Mouse (Mus musculus) hindbrain, embryonic 13.5 days (tissue): ENCODE data around the gene Vsir. TPM values are rescaled to one million over a fixed set of nuclear protein-coding genes. Genes with fewer than 3 reads are reported as not detected.

Experiments used
- ATAC-seq: fragments of 200-750 bp; cut with Nextera tagmentation; 2 replicates; pipeline ENCODE4 v1.8.0; 2017; ENCODE audit warnings: moderate TSS enrichment; ENCODE audit not compliant: low FRiP score
- H3K27ac ChIP-seq: fragments of 300-500 bp; sonication (generic); 2 replicates; pipeline ENCODE4 v1.5.1; 2015; ENCODE audit warnings: inconsistent platforms, mild to moderate bottlenecking, moderate library complexity
- H3K27me3 ChIP-seq: fragments of 300-500 bp; sonication (generic); 2 replicates; pipeline ENCODE4 v1.6.1; 2015; ENCODE audit warnings: mild to moderate bottlenecking, inconsistent platforms
- H3K36me3 ChIP-seq: fragments of 300-500 bp; sonication (generic); 2 replicates; pipeline ENCODE4 v1.6.1; 2015; ENCODE audit warnings: mild to moderate bottlenecking, inconsistent platforms
- H3K4me1 ChIP-seq: fragments of 300-500 bp; sonication (generic); replicated peaks from 2 replicates; pipeline ENCODE4 v1.6.1; 2015; ENCODE audit warnings: inconsistent platforms
- H3K4me2 ChIP-seq: fragments of 300-500 bp; sonication (generic); 2 replicates; pipeline ENCODE4 v1.6.1; 2015; ENCODE audit warnings: inconsistent platforms, mild to moderate bottlenecking, moderate library complexity
- H3K4me3 ChIP-seq: fragments of 300-500 bp; sonication (generic); 2 replicates; pipeline ENCODE4 v1.5.1; 2015; ENCODE audit warnings: mild to moderate bottlenecking, inconsistent platforms
- H3K9ac ChIP-seq: fragments of 300-500 bp; sonication (generic); 2 replicates; pipeline ENCODE4 v1.6.1; 2015; ENCODE audit warnings: mild to moderate bottlenecking, inconsistent platforms
- H3K9me3 ChIP-seq: fragments of 300-500 bp; sonication (generic); 2 replicates; pipeline ENCODE4 v1.6.1; 2016; ENCODE audit warnings: inconsistent platforms
- WGBS: fragments of 180-500 bp; shearing (Covaris S2); methylation state at CpG from one replicate; pipeline ENCODE4 v1.1.7; 2015; 5-methylcytosine and 5-hydroxymethylcytosine counted together
- polyA plus RNA-seq: library from polyadenylated mRNA; unstranded; fragments of >200 nt; fragmentation: Nextera tagmentation; extraction: Ambion mirVana; gene quantifications from 2 replicates; pipeline ENCODE4 v1.2.1, GENCODE M21; 2015

The Vsir gene
- polyA plus RNA-seq, 1 experiment from 2014 or later = 2.2 TPM

- H3K9me3 ChIP-seq = no peaks in the 10 kb centered on the region
- H3K4me1 ChIP-seq = peaks cover 32% of the 10 kb centered on the region
- no peaks in the 10 kb centered on the region for H3K27me3 ChIP-seq
- no peak overlapping the region for H3K4me3 ChIP-seq
- no peak for ATAC-seq
- no peaks in the 10 kb centered on the region for H3K36me3 ChIP-seq
- H3K9ac ChIP-seq = no peak overlapping the region
- no peak overlapping the region for H3K4me2 ChIP-seq
- 91% methylated on average over 4 of the region's 4 CpGs for whole genome bisulfite sequencing
- H3K27ac ChIP-seq = no peak overlapping the region
Observed at GRCm38 (mm10) chr10:60357441-60357840, 10.8 kb downstream of the Vsir start.

DNA sequence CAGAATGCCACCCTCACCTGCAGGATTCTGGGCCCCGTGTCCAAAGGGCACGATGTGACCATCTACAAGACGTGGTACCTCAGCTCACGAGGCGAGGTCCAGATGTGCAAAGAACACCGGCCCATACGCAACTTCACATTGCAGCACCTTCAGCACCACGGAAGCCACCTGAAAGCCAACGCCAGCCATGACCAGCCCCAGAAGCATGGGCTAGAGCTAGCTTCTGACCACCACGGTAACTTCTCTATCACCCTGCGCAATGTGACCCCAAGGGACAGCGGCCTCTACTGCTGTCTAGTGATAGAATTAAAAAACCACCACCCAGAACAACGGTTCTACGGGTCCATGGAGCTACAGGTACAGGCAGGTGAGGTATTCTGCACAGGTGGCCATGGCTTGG lies 11.2 kb downstream of the Vsir start:
- H3K27me3 ChIP-seq = no peaks in the 10 kb centered on the region
- ATAC-seq = no peak
- WGBS = 97% methylated on average over 14 of the region's 14 CpGs

GRCm38 (mm10) chr10:60358776-60359175 lies 12.1 kb downstream of the Vsir start:
- WGBS = 34% methylated on average over 4 of the region's 4 CpGs
- no peaks in the 10 kb centered on the region for H3K9me3 ChIP-seq
- ATAC-seq = no peak
- H3K9ac ChIP-seq = no peak overlapping the region
- H3K4me1 ChIP-seq = peaks cover 28% of the 10 kb centered on the region
- no peak overlapping the region for H3K4me2 ChIP-seq
- no peaks in the 10 kb centered on the region for H3K36me3 ChIP-seq
- no peak overlapping the region for H3K27ac ChIP-seq
- no peaks in the 10 kb centered on the region for H3K27me3 ChIP-seq
- H3K4me3 ChIP-seq = no peak overlapping the region

More for the DNA sequence above, 11.2 kb downstream of the Vsir start:
- Histone ChIP-seq H3K27ac (no peak overlapping the region), H3K9ac (no peak overlapping the region), H3K9me3 (no peaks in the 10 kb centered on the region), H3K4me2 (no peak overlapping the region), H3K36me3 (no peaks in the 10 kb centered on the region), H3K4me3 (no peak overlapping the region), H3K4me1 (peaks cover 33% of the 10 kb centered on the region)

DNA sequence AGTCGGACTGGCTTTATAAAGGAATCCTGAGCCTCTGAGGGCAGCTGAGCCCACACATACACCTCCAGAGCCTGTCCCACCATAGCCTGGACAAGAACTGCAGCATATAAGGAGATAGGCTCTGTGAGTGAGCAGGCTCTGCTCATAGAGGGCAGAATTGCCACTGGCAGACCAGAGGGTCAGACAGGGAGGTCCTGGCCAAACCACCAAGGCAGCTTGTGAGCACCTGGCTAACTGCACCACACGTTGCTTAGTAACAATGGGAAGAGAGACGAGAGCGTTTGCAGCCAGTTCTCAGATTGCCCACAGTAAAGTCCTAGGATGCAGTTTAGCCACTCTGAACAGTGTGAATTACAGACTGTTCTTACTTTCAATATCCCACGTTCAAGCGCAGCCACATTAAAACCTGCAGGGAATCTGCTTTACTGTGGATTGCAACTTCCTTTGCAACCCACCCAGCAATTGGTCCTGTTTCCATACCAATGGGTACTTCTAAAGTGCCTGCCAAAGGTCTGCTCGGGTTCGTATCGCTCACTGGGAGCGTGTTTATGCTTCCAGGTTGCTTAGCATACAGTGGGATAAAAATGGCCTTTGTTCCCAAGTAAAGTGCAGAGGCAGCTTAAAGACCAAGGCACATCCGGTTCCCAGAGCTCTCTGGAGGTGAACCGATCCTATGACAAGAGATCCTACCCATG lies 15.1 kb downstream of the Vsir start:
- H3K27ac ChIP-seq = peak overlapping the region; percentile 35; the same call in 1 of the 2 replicates
- H3K9ac ChIP-seq = peak overlapping the region; percentile 36; the same call in 1 of the 2 replicates
- ATAC-seq = no peak
- 55% methylated on average over 12 of the region's 12 CpGs for WGBS
- no peaks in the 10 kb centered on the region for H3K27me3 ChIP-seq
- peaks cover 32% of the 10 kb centered on the region for H3K4me1 ChIP-seq
- H3K4me2 ChIP-seq = no peak overlapping the region
- H3K36me3 ChIP-seq = no peaks in the 10 kb centered on the region
- H3K4me3 ChIP-seq = no peak overlapping the region
- H3K9me3 ChIP-seq = no peaks in the 10 kb centered on the region

DNA sequence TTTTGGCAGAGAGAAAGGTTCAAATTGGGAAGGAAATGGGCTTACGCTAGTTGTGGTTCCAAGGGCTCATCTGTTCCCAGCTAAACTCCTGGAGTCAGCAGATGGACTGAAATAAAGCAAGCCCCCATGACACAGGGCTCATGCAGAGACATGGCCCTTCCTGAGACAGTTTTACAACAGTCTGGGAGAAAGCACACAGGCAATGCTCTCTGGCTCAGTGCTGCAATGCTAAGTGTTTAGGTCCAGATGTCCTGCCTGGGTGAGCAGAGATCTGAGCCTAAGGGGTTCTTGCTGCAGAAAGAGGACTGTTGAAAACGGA lies 15.6 kb downstream of the Vsir start:
- no peak overlapping the region for H3K9ac ChIP-seq
- peak overlapping the region; percentile 35; the same call in 1 of the 2 replicates for H3K27ac ChIP-seq
- no peak overlapping the region for H3K4me3 ChIP-seq
- H3K4me2 ChIP-seq = no peak overlapping the region
- H3K4me1 ChIP-seq = peaks cover 32% of the 10 kb centered on the region
- no peaks in the 10 kb centered on the region for H3K9me3 ChIP-seq
- no peaks in the 10 kb centered on the region for H3K27me3 ChIP-seq
- no peak for ATAC-seq
- WGBS = 49% methylated on average over 2 of the region's 2 CpGs
- no peaks in the 10 kb centered on the region for H3K36me3 ChIP-seq

DNA sequence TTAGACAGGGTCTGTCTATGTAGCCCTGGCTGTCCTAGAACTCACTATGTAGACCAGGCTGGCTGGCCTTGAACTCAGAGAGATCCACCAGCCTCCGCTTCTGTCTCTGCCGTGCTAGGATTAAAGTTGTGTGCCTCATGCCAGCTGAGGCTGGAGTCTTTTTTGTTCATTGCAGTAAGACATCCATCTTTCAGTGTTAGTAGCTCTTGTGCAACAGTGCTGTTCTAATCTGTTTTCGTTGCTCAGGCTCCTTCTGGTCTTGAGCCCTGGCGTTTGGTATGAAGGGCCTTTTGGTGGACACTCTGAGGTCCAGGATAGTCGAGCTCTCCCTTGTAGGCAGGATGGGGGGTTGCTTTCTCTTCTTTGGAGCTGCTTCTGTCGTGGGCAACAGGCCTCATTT lies 16.8 kb downstream of the Vsir start:
- H3K9me3 ChIP-seq = no peaks in the 10 kb centered on the region
- H3K27ac ChIP-seq = no peak overlapping the region
- no peak overlapping the region for H3K4me2 ChIP-seq
- H3K4me1 ChIP-seq = peaks cover 29% of the 10 kb centered on the region
- H3K9ac ChIP-seq = no peak overlapping the region
- ATAC-seq = no peak
- WGBS = 71% methylated on average over 6 of the region's 6 CpGs
- no peak overlapping the region for H3K4me3 ChIP-seq
- H3K27me3 ChIP-seq = no peaks in the 10 kb centered on the region
- H3K36me3 ChIP-seq = no peaks in the 10 kb centered on the region

- Histone ChIP-seq H3K4me1 (peaks cover 18% of the 10 kb centered on the region), H3K36me3 (no peaks in the 10 kb centered on the region), H3K4me2 (no peak overlapping the region), H3K27ac (no peak overlapping the region), H3K27me3 (no peaks in the 10 kb centered on the region), H3K4me3 (no peak overlapping the region), H3K9me3 (no peaks in the 10 kb centered on the region), H3K9ac (no peak overlapping the region)
- ATAC-seq = no peak
- WGBS = 84% methylated on average over 2 of the region's 2 CpGs
Observed at GRCm38 (mm10) chr10:60367145-60367544, 20.5 kb downstream of the Vsir start.

DNA sequence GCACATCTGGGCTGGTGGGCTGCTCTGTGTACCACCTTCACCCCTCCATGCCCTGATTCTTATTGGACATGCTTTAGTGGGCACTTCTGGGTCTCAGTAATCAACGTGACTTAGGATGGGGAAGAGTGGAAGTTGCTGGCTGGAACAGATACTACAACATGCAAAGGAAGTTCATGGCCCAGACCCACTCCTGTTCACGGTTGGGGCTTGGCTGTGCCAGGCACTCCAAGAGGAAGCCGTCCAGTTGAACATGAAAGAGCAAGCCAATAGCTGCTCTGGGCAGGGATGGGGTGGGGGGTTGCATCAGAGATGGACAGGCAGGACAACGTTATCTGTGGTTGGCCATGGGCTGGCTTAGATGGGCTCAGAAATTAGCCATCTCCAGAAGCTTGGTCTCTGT lies 21.3 kb downstream of the Vsir start:
- H3K27ac ChIP-seq = no peak overlapping the region
- H3K4me3 ChIP-seq = no peak overlapping the region
- no peak overlapping the region for H3K4me2 ChIP-seq
- no peaks in the 10 kb centered on the region for H3K9me3 ChIP-seq
- no peaks in the 10 kb centered on the region for H3K27me3 ChIP-seq
- no peak for ATAC-seq
- H3K9ac ChIP-seq = no peak overlapping the region
- H3K36me3 ChIP-seq = no peaks in the 10 kb centered on the region
- 76% methylated on average over 4 of the region's 4 CpGs for WGBS
- H3K4me1 ChIP-seq = peaks cover 11% of the 10 kb centered on the region

DNA sequence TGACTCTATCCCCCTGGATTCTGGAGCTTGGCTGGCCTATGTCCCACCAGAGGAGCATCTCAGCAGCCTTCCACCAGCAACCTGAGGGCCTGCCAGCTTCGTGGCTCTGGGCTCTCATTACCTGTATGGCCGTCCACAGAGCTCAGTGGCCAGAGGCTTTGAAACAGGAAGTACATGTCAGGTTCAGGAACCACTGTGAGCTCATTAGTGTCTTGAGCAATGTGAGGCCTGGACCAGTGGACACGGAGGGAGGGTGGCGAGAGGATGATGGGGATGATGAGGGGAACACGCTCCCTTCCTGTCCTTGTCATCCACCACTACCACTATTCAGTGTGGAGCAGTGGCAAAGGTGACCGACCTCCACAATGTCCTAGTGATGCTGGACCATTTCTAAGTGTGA lies 22.8 kb downstream of the Vsir start:
- H3K4me2 ChIP-seq = no peak overlapping the region
- no peak overlapping the region for H3K27ac ChIP-seq
- H3K4me3 ChIP-seq = no peak overlapping the region
- peaks cover 4% of the 10 kb centered on the region; the same call in 1 of the 2 replicates for H3K4me1 ChIP-seq
- H3K9me3 ChIP-seq = no peaks in the 10 kb centered on the region
- ATAC-seq = no peak
- no peak overlapping the region for H3K9ac ChIP-seq
- H3K27me3 ChIP-seq = no peaks in the 10 kb centered on the region
- WGBS = 86% methylated on average over 6 of the region's 6 CpGs
- H3K36me3 ChIP-seq = no peaks in the 10 kb centered on the region

DNA sequence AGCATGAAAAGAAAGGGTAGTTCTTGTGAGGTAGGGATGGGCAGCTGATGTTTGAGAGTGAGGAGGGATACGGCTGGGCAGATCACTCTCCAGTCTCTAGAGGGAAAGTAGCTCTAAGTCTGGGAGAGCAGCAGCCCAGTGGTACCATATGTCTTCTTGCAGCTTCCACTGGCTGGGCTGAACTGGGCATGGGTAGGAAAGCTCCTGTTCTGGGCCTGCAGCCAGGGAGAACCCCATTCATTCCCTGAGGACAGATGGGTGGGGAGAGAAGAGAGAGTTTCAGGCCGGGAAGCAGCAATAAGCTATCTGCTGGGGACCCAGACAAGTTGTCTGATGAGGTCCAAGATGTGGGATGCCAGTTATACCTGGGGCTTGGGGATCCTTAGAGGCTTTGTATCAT lies 23.4 kb downstream of the Vsir start:
- Histone ChIP-seq H3K9ac (no peak overlapping the region), H3K4me2 (no peak overlapping the region), H3K9me3 (no peaks in the 10 kb centered on the region), H3K36me3 (no peaks in the 10 kb centered on the region), H3K27me3 (no peaks in the 10 kb centered on the region), H3K4me3 (no peak overlapping the region), H3K4me1 (peaks cover 4% of the 10 kb centered on the region; the same call in 1 of the 2 replicates), H3K27ac (no peak overlapping the region)
- WGBS = 71% methylated on average over 2 of the region's 2 CpGs
- ATAC-seq = no peak

- no peaks in the 10 kb centered on the region for H3K9me3 ChIP-seq
- no peak overlapping the region for H3K4me3 ChIP-seq
- ATAC-seq = no peak
- peaks cover 4% of the 10 kb centered on the region; the same call in 1 of the 2 replicates for H3K4me1 ChIP-seq
- H3K27ac ChIP-seq = no peak overlapping the region
- H3K4me2 ChIP-seq = no peak overlapping the region
- no peaks in the 10 kb centered on the region for H3K27me3 ChIP-seq
- no peaks in the 10 kb centered on the region for H3K36me3 ChIP-seq
- no peak overlapping the region for H3K9ac ChIP-seq
- WGBS = 74% methylated on average over 5 of the region's 5 CpGs
Observed at GRCm38 (mm10) chr10:60370601-60371061, 24.0 kb downstream of the Vsir start.

GRCm38 (mm10) chr10:60371596-60372386 lies 25.1 kb downstream of the Vsir start:
- no peak overlapping the region for H3K9ac ChIP-seq
- H3K9me3 ChIP-seq = no peaks in the 10 kb centered on the region
- peaks cover 4% of the 10 kb centered on the region; the same call in 1 of the 2 replicates for H3K4me1 ChIP-seq
- H3K4me3 ChIP-seq = no peak overlapping the region
- no peak overlapping the region for H3K4me2 ChIP-seq
- no peaks in the 10 kb centered on the region for H3K36me3 ChIP-seq
- no peak for ATAC-seq
- no peak overlapping the region for H3K27ac ChIP-seq
- WGBS = 75% methylated on average over 5 of the region's 5 CpGs
- H3K27me3 ChIP-seq = no peaks in the 10 kb centered on the region

DNA sequence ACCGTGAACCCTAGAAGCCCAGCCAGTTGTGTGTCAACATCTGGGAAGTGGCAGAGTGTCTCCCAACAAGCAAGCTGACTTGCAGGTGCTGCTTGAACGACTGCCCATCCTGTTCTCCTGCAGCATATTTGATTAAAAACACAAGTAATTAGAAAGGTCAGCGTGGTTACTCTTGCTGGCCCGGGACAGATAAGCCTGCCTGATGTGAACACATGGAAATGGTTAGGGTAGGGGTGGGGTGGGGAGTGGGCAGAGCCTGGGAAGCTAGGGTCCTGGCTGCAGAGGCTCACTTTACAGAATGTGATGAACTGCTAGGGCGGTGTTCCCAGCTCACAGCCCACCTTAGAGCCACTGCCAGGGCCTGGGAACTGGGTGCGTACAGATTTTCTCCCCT lies 26.9 kb downstream of the Vsir start:
- Histone ChIP-seq H3K27ac (no peak overlapping the region), H3K4me2 (no peak overlapping the region), H3K4me3 (no peak overlapping the region), H3K9ac (no peak overlapping the region), H3K9me3 (no peaks in the 10 kb centered on the region), H3K4me1 (peaks cover 4% of the 10 kb centered on the region; the same call in 1 of the 2 replicates), H3K27me3 (no peaks in the 10 kb centered on the region), H3K36me3 (no peaks in the 10 kb centered on the region)
- ATAC-seq = no peak
- WGBS = 73% methylated on average over 6 of the region's 6 CpGs
